Mouse (Mus musculus) liver, embryonic 15.5 days (tissue): Measurements from ENCODE around the gene Dock4. TPM values are rescaled to one million over a fixed set of nuclear protein-coding genes. Genes with fewer than 3 reads are reported as not detected.

Experiments
- ATAC-seq: fragments of 200-750 bp; cut with Nextera tagmentation; 2 replicates; pipeline ENCODE4 v1.8.0; 2017; ENCODE audit warnings: moderate number of reproducible peaks, mild to moderate bottlenecking, moderate library complexity; ENCODE audit not compliant: insufficient read depth
- H3K27ac ChIP-seq: fragments of 300-500 bp; sonication (generic); replicated peaks from 2 replicates; pipeline ENCODE4 v1.5.1; 2015; ENCODE audit warnings: mild to moderate bottlenecking, inconsistent platforms
- H3K27me3 ChIP-seq: fragments of 300-500 bp; sonication (generic); 2 replicates; pipeline ENCODE4 v1.6.1; 2015; ENCODE audit warnings: mild to moderate bottlenecking, inconsistent platforms
- H3K36me3 ChIP-seq: fragments of 300-500 bp; sonication (generic); replicated peaks from 2 replicates; pipeline ENCODE4 v1.6.1; 2015; ENCODE audit warnings: moderate library complexity, mild to moderate bottlenecking, inconsistent platforms
- H3K4me1 ChIP-seq: fragments of 300-500 bp; sonication (generic); replicated peaks from 2 replicates; pipeline ENCODE4 v1.6.1; 2015; ENCODE audit warnings: inconsistent platforms
- H3K4me2 ChIP-seq: fragments of 300-500 bp; sonication (generic); 2 replicates; pipeline ENCODE4 v1.6.1; 2015; ENCODE audit warnings: moderate library complexity, mild to moderate bottlenecking, inconsistent platforms
- H3K4me3 ChIP-seq: fragments of 300-500 bp; sonication (generic); replicated peaks from 2 replicates; pipeline ENCODE4 v1.5.1; 2015; ENCODE audit warnings: mild to moderate bottlenecking, inconsistent platforms
- H3K9ac ChIP-seq: fragments of 300-500 bp; sonication (generic); 2 replicates; pipeline ENCODE4 v1.6.1; 2015; ENCODE audit warnings: moderate library complexity, mild to moderate bottlenecking, inconsistent platforms
- H3K9me3 ChIP-seq: fragments of 300-500 bp; sonication (generic); replicated peaks from 2 replicates; pipeline ENCODE4 v1.6.1; 2016; ENCODE audit warnings: inconsistent platforms
- WGBS: fragments of 180-500 bp; shearing (Covaris S2); methylation state at CpG from one replicate; pipeline ENCODE4 v1.1.7; 2015; ENCODE audit warnings: mixed read lengths; ENCODE audit not compliant: insufficient replicate concordance; 5-methylcytosine and 5-hydroxymethylcytosine counted together
- polyA plus RNA-seq: library from polyadenylated mRNA; unstranded; fragments of >200 nt; fragmentation: Nextera tagmentation; extraction: Ambion mirVana; gene quantifications from 2 replicates; pipeline ENCODE4 v1.2.1, GENCODE M21; 2015

The Dock4 gene
- polyA plus RNA-seq, 1 experiment from 2014 or later, result 0.94 TPM

DNA sequence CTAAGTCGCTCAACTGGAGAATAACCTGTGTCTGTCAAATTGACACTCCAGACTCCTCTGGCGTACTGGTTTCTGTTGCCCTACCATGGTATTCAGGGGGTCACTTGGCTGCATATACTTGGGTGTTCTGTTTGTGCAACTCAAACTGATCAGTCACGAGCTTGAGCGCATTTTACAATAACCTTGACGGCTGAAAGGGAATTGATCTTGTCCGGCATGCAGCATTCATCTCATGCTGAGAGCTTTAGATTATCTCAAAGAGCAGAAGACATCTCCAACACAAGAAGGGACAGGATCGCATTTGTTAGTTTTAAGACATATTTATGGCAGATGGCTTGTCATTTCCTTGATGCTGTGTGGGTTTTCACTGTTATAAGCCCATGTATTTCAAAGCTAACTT, 67.2 kb downstream of the Dock4 start:
- Histone ChIP-seq H3K36me3 (no peaks in the 10 kb centered on the region), H3K9me3 (no peaks in the 10 kb centered on the region), H3K4me1 (no peaks in the 10 kb centered on the region), H3K9ac (no peak overlapping the region), H3K27me3 (no peaks in the 10 kb centered on the region), H3K4me3 (no peak overlapping the region), H3K27ac (no peak overlapping the region), H3K4me2 (no peak overlapping the region)
- WGBS, result 67% methylated on average over 7 of the region's 7 CpGs
- ATAC-seq, result no peak

DNA sequence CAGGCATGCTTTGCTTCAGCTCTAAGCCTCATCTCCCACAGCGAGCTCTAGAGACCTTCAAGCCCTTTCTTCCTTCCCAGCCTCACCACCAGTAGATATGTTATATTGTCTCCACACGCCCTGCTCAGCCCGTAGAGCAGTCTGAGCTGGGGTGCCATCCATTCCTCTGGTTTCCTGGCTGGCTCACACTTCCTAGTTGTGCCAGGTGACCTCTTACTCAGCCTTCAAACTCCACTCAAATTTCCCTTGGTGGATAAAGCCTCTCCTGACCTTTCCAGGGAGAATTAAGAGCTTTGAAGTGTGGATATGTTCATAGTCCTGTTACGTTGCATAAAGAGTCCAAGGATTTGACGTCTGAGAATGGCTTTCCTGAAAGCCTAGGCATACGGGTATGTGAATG, 68.3 kb downstream of the Dock4 start:
- H3K4me1 ChIP-seq, result no peaks in the 10 kb centered on the region
- 60% methylated on average over 6 of the region's 6 CpGs for WGBS
- H3K4me2 ChIP-seq, result no peak overlapping the region
- ATAC-seq, result no peak
- no peak overlapping the region for H3K4me3 ChIP-seq
- no peak overlapping the region for H3K27ac ChIP-seq
- H3K27me3 ChIP-seq, result no peaks in the 10 kb centered on the region
- no peak overlapping the region for H3K9ac ChIP-seq
- no peaks in the 10 kb centered on the region for H3K36me3 ChIP-seq
- H3K9me3 ChIP-seq, result no peaks in the 10 kb centered on the region

DNA sequence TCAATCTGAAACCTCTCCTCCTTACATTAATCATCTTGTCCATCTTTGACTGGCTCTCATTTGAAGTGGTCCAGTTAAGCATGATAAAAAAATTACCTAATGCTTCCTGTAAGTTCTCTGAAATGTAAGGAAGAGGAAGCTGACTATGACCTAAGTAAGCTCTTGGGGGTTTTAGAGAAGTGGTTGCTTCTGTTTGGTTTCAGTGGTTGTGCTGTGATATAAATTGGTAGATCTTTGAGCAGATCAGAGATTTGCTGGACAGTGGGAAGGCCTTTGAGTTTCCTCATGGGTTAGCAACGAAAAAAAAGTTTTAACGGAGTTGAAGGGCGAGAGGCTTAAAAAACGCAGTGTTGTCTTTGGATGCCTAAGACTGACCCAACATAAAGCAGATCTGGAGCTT, 76.7 kb downstream of the Dock4 start:
- H3K27me3 ChIP-seq, result no peaks in the 10 kb centered on the region

DNA sequence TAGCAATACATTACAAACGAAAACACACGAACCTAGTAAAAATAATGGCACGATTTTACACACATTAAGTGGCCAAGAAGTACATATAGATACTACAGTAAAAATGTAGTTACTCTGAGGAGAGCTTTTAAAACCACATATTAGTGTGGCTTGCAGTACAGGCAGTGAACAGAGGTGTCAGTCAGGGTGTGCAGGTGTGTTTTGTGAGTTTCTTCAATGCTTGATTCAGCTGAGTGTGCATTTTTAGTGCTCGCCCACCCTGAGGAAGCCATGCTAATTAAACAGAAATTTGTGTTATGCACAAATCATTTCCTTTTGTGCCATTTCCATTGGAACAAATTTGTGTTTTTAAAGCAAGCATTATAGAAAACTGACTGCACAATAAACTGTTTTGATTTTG, 77.3 kb downstream of the Dock4 start:
- Histone ChIP-seq H3K4me2 (no peak overlapping the region), H3K9me3 (no peaks in the 10 kb centered on the region), H3K27ac (no peak overlapping the region), H3K36me3 (no peaks in the 10 kb centered on the region), H3K27me3 (no peaks in the 10 kb centered on the region), H3K4me3 (no peak overlapping the region), H3K9ac (no peak overlapping the region), H3K4me1 (no peaks in the 10 kb centered on the region; the same call in 1 of the 2 replicates)
- no peak for ATAC-seq
- 56% methylated on average over 4 of the region's 4 CpGs for WGBS

More for the DNA sequence above, 76.7 kb downstream of the Dock4 start:
- Histone ChIP-seq H3K4me2 (no peak overlapping the region), H3K4me3 (no peak overlapping the region), H3K36me3 (no peaks in the 10 kb centered on the region), H3K4me1 (no peaks in the 10 kb centered on the region; the same call in 1 of the 2 replicates), H3K9me3 (no peaks in the 10 kb centered on the region), H3K27ac (no peak overlapping the region), H3K9ac (no peak overlapping the region)
- ATAC-seq, result no peak
- WGBS, result 43% methylated on average over 4 of the region's 4 CpGs

DNA sequence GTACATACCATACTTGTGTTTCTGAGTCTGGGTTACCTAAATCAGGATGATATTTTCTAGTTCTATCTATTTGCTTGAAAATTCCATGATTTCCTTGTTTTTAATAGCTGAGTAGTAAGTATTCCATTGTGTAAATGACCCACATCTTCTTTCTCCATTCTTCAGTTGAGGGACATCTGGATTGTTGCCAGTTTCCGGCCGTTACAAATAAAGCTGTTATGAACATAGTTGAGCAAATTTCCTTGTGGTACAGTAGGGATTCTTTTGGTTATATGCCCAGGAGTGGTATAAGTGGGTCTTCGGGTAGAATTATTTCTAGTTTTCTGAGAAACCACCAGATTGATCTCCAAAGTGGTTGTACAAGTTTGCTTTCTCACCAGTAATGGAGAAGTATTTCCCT, 79.3 kb downstream of the Dock4 start:
- ATAC-seq, result no peak
- 62% methylated on average over 3 of the region's 3 CpGs for WGBS

DNA sequence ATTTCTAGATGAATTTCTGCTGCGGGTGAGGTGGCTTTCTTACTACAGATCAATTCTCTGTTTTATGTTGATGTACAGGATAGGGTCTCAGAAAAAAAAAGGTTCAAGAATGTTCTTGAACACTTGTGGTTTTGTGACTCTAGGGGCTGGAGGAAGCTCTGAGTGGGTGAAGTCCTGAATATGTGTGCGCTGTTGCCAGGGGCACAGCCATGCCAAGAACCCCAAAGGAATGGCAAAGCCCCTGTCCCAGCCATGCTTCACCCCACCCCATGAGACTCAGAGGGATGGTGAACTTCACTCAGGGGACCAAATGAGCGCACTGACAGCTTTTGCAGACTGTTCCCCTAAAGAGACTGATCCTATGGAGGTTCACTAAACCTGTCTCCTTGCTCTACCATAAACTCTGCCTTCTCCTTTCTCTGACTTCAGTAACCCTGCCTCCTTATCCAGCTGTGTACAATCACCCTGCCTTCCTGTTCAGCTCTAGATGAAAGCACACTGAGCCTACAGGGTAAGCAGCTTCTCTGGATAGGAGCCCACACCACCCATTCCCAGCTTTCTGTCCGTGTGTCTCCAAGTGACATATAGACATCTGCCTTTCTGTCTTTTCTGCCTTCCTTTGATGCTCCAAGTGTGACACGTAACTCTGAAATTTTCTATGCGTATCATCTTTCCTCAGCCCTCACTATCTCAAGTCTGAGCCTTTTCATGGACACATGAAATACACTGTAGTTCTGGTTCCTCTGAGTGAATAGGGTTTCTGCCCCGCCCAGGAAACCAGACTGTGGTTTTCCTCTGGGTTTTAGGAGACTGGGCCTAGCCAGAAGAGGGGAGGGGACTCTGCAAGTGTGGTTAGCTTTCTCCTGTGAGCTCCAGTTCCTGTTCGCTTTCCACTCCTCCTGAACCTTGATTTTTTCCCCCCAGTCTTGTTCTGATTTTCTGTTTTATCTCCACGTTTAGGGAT, 90.2 kb downstream of the Dock4 start:
- H3K4me1 ChIP-seq, result no peaks in the 10 kb centered on the region
- H3K9me3 ChIP-seq, result no peaks in the 10 kb centered on the region
- no peak for ATAC-seq
- H3K27ac ChIP-seq, result no peak overlapping the region
- H3K9ac ChIP-seq, result no peak overlapping the region
- H3K4me2 ChIP-seq, result no peak overlapping the region; the same call in 1 of the 2 replicates
- H3K36me3 ChIP-seq, result no peaks in the 10 kb centered on the region
- 20% methylated on average over 9 of the region's 9 CpGs for WGBS
- H3K4me3 ChIP-seq, result no peak overlapping the region
- no peaks in the 10 kb centered on the region for H3K27me3 ChIP-seq

More for the DNA sequence above, 79.3 kb downstream of the Dock4 start:
- no peak overlapping the region for H3K4me3 ChIP-seq
- H3K9me3 ChIP-seq, result no peaks in the 10 kb centered on the region
- no peaks in the 10 kb centered on the region for H3K4me1 ChIP-seq
- H3K27ac ChIP-seq, result no peak overlapping the region
- H3K4me2 ChIP-seq, result no peak overlapping the region
- H3K27me3 ChIP-seq, result no peaks in the 10 kb centered on the region
- H3K36me3 ChIP-seq, result no peaks in the 10 kb centered on the region
- H3K9ac ChIP-seq, result no peak overlapping the region

DNA sequence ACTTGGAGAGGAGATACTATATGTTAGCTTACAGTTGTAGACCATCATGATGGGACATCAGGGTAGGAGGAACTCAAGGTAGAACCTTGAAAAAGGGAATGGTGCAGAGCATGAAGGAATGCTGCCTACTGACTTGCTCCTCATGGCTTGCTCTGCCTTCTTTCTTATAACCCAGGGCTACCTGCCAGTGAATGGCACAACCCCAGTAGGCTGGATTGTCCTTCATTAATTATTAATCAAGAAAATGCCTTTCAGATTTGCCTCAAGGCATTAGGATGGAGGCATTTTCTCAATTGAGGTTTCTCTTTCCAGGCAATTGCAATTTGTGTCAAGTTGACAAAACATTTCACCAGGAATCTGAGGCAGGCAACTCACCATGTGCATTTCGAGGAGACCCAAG, 92.1 kb downstream of the Dock4 start:
- Histone ChIP-seq H3K27me3 (no peaks in the 10 kb centered on the region), H3K4me2 (no peak overlapping the region), H3K27ac (no peak overlapping the region), H3K36me3 (no peaks in the 10 kb centered on the region), H3K9ac (no peak overlapping the region), H3K4me1 (no peaks in the 10 kb centered on the region), H3K4me3 (no peak overlapping the region), H3K9me3 (no peaks in the 10 kb centered on the region)
- WGBS, result 49% methylated on average over 1 of the region's 1 CpGs
- ATAC-seq, result no peak

DNA sequence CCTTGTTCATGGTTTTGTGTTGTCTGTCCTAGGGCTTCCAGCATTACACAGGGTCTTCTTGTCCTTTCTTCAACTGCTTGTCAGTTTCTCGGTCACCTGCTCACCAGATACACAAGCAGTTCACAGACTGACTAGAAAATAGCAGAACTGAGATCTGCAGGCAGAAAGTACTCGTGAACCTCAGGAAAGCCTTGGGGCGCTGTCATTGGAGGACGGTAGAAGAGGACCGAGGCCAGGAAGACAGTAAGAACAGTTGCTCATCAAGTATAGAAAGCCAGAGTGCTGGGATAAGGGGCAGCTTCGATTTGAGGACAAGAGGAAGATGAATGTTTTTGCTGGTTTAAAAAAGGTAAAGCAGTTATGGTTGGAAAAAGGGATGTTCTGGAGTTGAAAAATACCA, 92.6 kb downstream of the Dock4 start:
- Histone ChIP-seq H3K4me2 (no peak overlapping the region), H3K4me1 (no peaks in the 10 kb centered on the region), H3K9me3 (no peaks in the 10 kb centered on the region), H3K4me3 (no peak overlapping the region), H3K9ac (no peak overlapping the region), H3K36me3 (no peaks in the 10 kb centered on the region), H3K27me3 (no peaks in the 10 kb centered on the region), H3K27ac (no peak overlapping the region)
- WGBS, result 45% methylated on average over 6 of the region's 6 CpGs
- ATAC-seq, result no peak

DNA sequence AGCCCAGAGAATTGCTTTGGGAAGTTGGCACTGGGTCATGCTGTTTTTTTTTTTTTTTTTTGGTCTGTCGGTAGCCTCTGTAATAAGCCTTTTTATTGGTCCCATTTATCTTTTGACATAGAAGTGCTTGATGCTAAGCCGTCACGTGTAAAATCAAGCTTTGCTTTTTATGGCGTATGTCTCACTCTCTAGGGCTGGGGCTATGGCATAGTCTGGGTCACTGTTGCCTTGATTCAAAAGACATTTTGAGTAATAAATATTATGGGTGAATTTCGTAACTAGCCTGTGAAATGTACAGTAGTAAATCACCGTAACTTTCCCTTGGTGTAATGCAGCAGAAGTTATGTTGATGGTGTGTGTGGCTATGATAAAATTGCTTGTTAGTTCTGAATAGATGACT, 93.0 kb downstream of the Dock4 start:
- no peak overlapping the region for H3K27ac ChIP-seq
- no peaks in the 10 kb centered on the region for H3K36me3 ChIP-seq
- no peaks in the 10 kb centered on the region for H3K9me3 ChIP-seq
- 64% methylated on average over 6 of the region's 6 CpGs for WGBS
- H3K4me3 ChIP-seq, result no peak overlapping the region
- no peak for ATAC-seq
- H3K9ac ChIP-seq, result no peak overlapping the region
- H3K27me3 ChIP-seq, result no peaks in the 10 kb centered on the region
- H3K4me1 ChIP-seq, result no peaks in the 10 kb centered on the region
- no peak overlapping the region for H3K4me2 ChIP-seq

DNA sequence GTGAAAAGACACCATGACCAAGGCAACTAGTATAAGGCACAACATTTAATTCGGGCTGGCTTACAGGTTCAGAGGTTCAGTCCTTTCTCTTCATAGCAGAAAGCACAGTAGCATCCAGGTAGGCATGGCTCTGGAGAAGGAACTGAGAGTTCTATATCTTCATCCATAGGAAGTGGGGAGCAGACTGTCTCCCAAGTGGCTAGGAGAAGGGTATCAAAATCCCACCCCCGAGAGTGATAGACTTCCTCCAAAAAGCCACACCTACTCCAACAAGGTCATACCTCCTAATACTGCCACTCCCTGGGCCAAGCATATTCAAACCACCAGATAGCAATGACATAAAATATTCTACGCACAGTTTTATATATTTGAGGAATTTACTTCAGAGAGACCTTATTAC, 98.5 kb downstream of the Dock4 start:
- Histone ChIP-seq H3K9ac (no peak overlapping the region), H3K27me3 (no peaks in the 10 kb centered on the region), H3K27ac (no peak overlapping the region), H3K36me3 (no peaks in the 10 kb centered on the region), H3K4me2 (no peak overlapping the region), H3K9me3 (no peaks in the 10 kb centered on the region), H3K4me3 (no peak overlapping the region), H3K4me1 (no peaks in the 10 kb centered on the region)
- ATAC-seq, result no peak
- WGBS, result 54% methylated on average over 3 of the region's 3 CpGs

DNA sequence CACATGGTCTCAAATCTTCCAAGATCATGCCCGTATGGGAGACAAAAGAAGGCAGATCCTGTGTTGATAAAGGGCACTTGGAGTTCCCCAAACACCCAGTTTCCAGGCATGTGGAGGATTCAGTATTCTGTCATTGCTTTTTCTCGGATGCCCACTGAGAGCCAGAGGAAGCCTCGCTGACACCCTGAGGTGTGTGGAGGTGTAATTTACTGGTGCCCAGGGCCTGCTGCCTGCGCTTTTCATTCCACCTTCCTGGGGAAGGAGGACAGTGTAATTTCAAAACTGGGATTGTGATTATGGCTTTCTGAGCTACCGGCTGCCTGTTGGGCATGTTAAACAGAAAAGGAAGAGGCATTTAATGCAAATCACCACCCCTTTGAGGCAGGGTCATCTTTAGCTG, 101.1 kb downstream of the Dock4 start:
- Histone ChIP-seq H3K9me3 (no peaks in the 10 kb centered on the region), H3K9ac (no peak overlapping the region), H3K4me1 (no peaks in the 10 kb centered on the region), H3K4me3 (no peak overlapping the region), H3K4me2 (no peak overlapping the region), H3K27ac (no peak overlapping the region), H3K27me3 (no peaks in the 10 kb centered on the region), H3K36me3 (no peaks in the 10 kb centered on the region)
- 55% methylated on average over 5 of the region's 5 CpGs for WGBS
- no peak for ATAC-seq

DNA sequence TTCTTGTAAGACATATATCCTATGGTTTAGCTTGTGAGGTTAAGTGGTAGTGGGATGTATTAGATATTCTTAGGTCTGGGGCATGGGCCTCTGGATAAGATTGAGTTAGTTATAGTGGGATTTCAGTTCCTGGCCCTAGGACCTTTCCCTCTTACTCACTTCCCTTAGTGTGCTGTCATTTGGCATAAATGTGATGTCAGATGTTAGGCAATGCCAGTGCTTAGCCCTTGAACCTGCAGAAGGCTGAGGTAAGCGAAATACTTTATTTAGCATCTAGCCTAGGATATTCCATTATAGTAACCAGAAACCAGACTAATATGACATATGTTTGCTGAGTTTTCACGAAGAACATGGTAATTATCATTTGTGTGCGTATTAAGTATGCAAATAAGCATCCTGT, 105.6 kb downstream of the Dock4 start:
- no peak for ATAC-seq
- no peaks in the 10 kb centered on the region for H3K27me3 ChIP-seq
- no peak overlapping the region for H3K4me2 ChIP-seq
- H3K4me3 ChIP-seq, result no peak overlapping the region
- H3K36me3 ChIP-seq, result no peaks in the 10 kb centered on the region
- H3K9ac ChIP-seq, result no peak overlapping the region
- no peaks in the 10 kb centered on the region for H3K4me1 ChIP-seq
- H3K27ac ChIP-seq, result no peak overlapping the region
- WGBS, result 59% methylated on average over 3 of the region's 3 CpGs
- no peaks in the 10 kb centered on the region for H3K9me3 ChIP-seq
